Mouse (Mus musculus): ENCODE data around the gene Fbxl17. TPM values are rescaled to one million over a fixed set of nuclear protein-coding genes. Genes with fewer than 3 reads are reported as not detected.

Fbxl17 gene
- total and polyA plus RNA-seq, 2 experiments from 2014 or later = 11.4 to 26.3 TPM

DNA sequence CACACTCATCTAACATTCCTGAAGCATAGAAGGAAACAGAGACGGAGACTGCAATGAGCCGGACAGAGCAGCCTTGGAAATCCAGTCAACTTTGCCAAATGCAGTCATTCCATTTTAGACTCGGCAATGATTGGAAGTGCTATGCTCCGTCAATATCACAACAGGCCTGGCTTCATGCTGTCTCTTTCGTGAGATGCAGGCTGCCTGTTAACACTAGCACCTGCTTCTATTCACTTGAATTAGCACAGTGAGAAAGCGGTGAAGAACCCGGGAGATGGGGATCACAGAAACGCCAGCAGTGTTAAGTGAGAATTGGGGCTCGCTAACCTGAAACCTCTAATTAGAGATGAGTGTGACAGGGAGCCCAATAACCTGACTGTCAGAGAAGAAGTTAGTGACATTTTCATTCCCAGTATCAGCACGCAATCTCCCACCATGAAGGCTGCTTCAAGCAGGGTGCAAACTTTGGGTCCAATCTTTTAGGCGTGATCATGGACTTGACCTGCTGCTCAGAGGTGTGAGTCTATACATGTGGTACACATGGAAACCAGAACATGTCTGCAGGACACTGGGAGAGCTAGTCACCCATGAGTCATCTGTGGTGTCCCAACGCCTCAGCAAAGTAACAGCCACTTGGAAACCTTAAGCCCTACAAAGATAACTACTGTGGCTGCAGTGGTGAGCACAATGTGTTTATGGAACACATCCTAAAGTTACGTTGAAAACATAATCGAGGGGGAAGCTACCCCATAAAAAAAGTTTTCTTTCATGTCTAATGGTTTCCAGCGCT, 428.5 kb downstream of the Fbxl17 start:
- Histone ChIP-seq H3K4me3 (ENCODE audit: low read depth, low read length) (no peak overlapping the region), H3K4me1 (ENCODE audit: control insufficient read depth, insufficient read depth) (no peaks in the 10 kb centered on the region), H3K27me3 (ENCODE audit: control insufficient read depth, insufficient read depth, low read length) (no peaks in the 10 kb centered on the region), H3K4me2 (ENCODE audit: low read depth, low read length) (no peak overlapping the region), H3K9ac (replicated peaks; ENCODE audit: low read depth, low read length) (no peak overlapping the region), H3K9me3 (replicated peaks; ENCODE audit: control insufficient read depth, low read length) (no peaks in the 10 kb centered on the region), H3K36me3 (replicated peaks; ENCODE audit: control insufficient read depth, insufficient read depth, low read length) (no peaks in the 10 kb centered on the region), H3K27ac (ENCODE audit: low read depth) (no peak overlapping the region)
- ATAC-seq (ENCODE audit: insufficient read depth, low read depth) (no peak), DNase-seq (ENCODE audit: low spot score) (no peak)
- TF ChIP-seq CTCF (IDR thresholded peaks at IDR 0.05; ENCODE audit: low read depth) = no peak
- TF ChIP-seq EP300 (IDR thresholded peaks at IDR 0.05; ENCODE audit: low read depth) = no peak
- 75% methylated on average over 15 of the region's 15 CpGs for WGBS

DNA sequence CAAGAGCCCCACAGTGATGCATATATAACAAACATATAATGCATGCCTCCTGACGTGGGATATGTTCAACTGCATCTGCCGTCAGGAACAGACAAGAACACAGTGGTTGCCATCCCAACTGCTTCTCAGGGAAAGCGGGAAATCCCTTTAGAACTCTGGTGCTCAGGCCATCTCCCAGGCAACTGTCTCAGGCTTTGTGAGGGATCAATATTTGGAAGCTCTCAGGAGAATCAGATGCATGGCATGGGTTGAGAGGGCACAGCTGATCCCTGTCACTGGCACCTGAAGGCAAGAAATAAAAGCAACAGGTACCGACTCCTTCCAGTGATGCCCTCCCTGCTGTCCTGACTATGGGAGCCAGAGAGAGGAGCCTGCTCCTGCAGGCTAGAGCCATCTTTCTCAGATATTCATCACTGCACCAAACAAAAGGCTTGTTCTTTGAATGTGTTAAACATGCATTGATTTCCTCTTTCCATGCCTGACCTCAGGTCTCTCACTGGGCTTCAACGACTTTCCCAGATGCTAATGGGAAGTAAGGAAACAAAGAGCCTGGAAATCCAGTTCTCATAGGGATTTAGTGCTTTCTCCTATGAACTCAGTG, 429.6 kb downstream of the Fbxl17 start:
- Histone ChIP-seq H3K4me2 (ENCODE audit: low read depth, low read length) (no peak overlapping the region), H3K4me1 (ENCODE audit: control insufficient read depth, insufficient read depth) (no peaks in the 10 kb centered on the region), H3K36me3 (replicated peaks; ENCODE audit: control insufficient read depth, insufficient read depth, low read length) (no peaks in the 10 kb centered on the region), H3K9ac (replicated peaks; ENCODE audit: low read depth, low read length) (no peak overlapping the region), H3K9me3 (replicated peaks; ENCODE audit: control insufficient read depth, low read length) (no peaks in the 10 kb centered on the region), H3K4me3 (ENCODE audit: low read depth, low read length) (no peak overlapping the region), H3K27ac (ENCODE audit: low read depth) (no peak overlapping the region; the same call in 1 of the 2 replicates), H3K27me3 (ENCODE audit: control insufficient read depth, insufficient read depth, low read length) (no peaks in the 10 kb centered on the region)
- no peak for ATAC-seq (ENCODE audit: insufficient read depth, low read depth)
- DNase-seq (ENCODE audit: low spot score) = no peak
- 79% methylated on average over 5 of the region's 5 CpGs for WGBS
- no peak for TF ChIP-seq EP300 (IDR thresholded peaks at IDR 0.05; ENCODE audit: low read depth)
- TF ChIP-seq CTCF (IDR thresholded peaks at IDR 0.05; ENCODE audit: low read depth) = no peak

DNA sequence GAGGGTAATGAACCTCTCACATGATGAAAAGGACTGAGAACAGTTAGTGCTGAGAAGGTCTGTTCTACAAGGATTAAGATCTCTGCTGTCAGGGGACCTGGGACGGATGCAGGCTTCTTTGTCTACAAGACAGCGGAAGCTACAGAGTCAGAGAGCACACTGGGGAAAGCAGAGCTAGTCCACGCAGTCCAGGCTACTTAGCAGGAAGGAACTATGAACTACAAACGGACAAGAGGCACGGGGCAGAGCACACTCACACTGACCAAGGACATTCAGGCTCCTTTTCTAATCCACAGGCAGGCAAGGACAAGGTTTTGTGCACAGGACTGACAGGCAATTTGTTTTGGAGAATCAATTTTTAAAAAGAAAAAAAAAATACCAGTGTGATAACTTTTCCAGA, 437.0 kb downstream of the Fbxl17 start:
- no peaks in the 10 kb centered on the region for H3K27me3 ChIP-seq (ENCODE audit: control insufficient read depth, insufficient read depth, low read length)
- no peak overlapping the region for H3K27ac ChIP-seq (ENCODE audit: low read depth)
- H3K9ac ChIP-seq (replicated peaks; ENCODE audit: low read depth, low read length) = no peak overlapping the region
- H3K4me2 ChIP-seq (ENCODE audit: low read depth, low read length) = no peak overlapping the region
- H3K9me3 ChIP-seq (replicated peaks; ENCODE audit: control insufficient read depth, low read length) = no peaks in the 10 kb centered on the region
- H3K36me3 ChIP-seq (replicated peaks; ENCODE audit: control insufficient read depth, insufficient read depth, low read length) = no peaks in the 10 kb centered on the region
- DNase-seq (ENCODE audit: low spot score) (no peak), ATAC-seq (ENCODE audit: insufficient read depth, low read depth) (no peak)
- H3K4me1 ChIP-seq (ENCODE audit: control insufficient read depth, insufficient read depth) = no peaks in the 10 kb centered on the region
- WGBS = 55% methylated on average over 5 of the region's 5 CpGs
- TF ChIP-seq CTCF (IDR thresholded peaks at IDR 0.05; ENCODE audit: low read depth) (no peak), EP300 (IDR thresholded peaks at IDR 0.05; ENCODE audit: low read depth) (no peak)
- no peak overlapping the region for H3K4me3 ChIP-seq (ENCODE audit: low read depth, low read length)

GRCm38 (mm10) chr17:63061786-63062185, 438.0 kb downstream of the Fbxl17 start:
- no peak overlapping the region for H3K4me2 ChIP-seq (ENCODE audit: low read depth, low read length)
- H3K4me3 ChIP-seq (ENCODE audit: low read depth, low read length) = no peak overlapping the region

DNA sequence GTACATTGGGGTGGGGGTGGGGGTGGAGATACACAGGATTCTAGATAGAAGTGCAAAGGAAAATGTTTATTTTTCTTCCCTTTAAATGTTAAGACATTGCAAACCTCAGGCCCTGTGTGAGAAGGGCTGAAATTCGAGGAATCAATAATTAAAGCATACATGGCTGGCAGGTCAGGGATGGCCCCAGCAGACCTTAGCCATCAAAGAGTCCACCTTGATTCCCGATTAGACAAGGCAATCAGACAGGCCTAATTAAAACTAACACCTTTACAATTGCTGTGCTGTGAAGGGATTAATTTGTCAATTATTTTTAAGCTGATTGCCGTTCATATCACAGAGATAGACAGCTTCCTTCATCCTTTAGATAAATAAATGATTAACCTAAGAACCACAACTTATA, 439.0 kb downstream of the Fbxl17 start:
- TF ChIP-seq EP300 (IDR thresholded peaks at IDR 0.05; ENCODE audit: low read depth) (no peak), CTCF (IDR thresholded peaks at IDR 0.05; ENCODE audit: low read depth) (no peak)
- ATAC-seq (ENCODE audit: insufficient read depth, low read depth) = no peak
- no peak overlapping the region for H3K9ac ChIP-seq (replicated peaks; ENCODE audit: low read depth, low read length)
- H3K27ac ChIP-seq (ENCODE audit: low read depth) = no peak overlapping the region
- 75% methylated on average over 3 of the region's 3 CpGs for WGBS
- no peaks in the 10 kb centered on the region for H3K36me3 ChIP-seq (replicated peaks; ENCODE audit: control insufficient read depth, insufficient read depth, low read length)
- no peaks in the 10 kb centered on the region for H3K4me1 ChIP-seq (ENCODE audit: control insufficient read depth, insufficient read depth)
- H3K4me3 ChIP-seq (ENCODE audit: low read depth, low read length) = no peak overlapping the region
- no peaks in the 10 kb centered on the region for H3K27me3 ChIP-seq (ENCODE audit: control insufficient read depth, insufficient read depth, low read length)
- no peak for DNase-seq (ENCODE audit: low spot score)
- no peak overlapping the region for H3K4me2 ChIP-seq (ENCODE audit: low read depth, low read length)
- H3K9me3 ChIP-seq (replicated peaks; ENCODE audit: control insufficient read depth, low read length) = no peaks in the 10 kb centered on the region

More at GRCm38 (mm10) chr17:63061786-63062185, 438.0 kb downstream of the Fbxl17 start:
- no peak overlapping the region for H3K9ac ChIP-seq (replicated peaks; ENCODE audit: low read depth, low read length)
- DNase-seq (ENCODE audit: low spot score) = no peak
- WGBS = 91% methylated on average over 3 of the region's 3 CpGs
- no peaks in the 10 kb centered on the region for H3K9me3 ChIP-seq (replicated peaks; ENCODE audit: control insufficient read depth, low read length)
- H3K27me3 ChIP-seq (ENCODE audit: control insufficient read depth, insufficient read depth, low read length) = no peaks in the 10 kb centered on the region
- H3K36me3 ChIP-seq (replicated peaks; ENCODE audit: control insufficient read depth, insufficient read depth, low read length) = no peaks in the 10 kb centered on the region
- H3K4me1 ChIP-seq (ENCODE audit: control insufficient read depth, insufficient read depth) = no peaks in the 10 kb centered on the region
- ATAC-seq (ENCODE audit: insufficient read depth, low read depth) = no peak
- TF ChIP-seq EP300 (IDR thresholded peaks at IDR 0.05; ENCODE audit: low read depth) (no peak), CTCF (IDR thresholded peaks at IDR 0.05; ENCODE audit: low read depth) (no peak)
- no peak overlapping the region for H3K27ac ChIP-seq (ENCODE audit: low read depth)
